Mouse (Mus musculus) kidney, postnatal 36 days (tissue): ENCODE data around the gene Ttn.
A peak's percentile ranks its signal among the peaks of the same experiment; 100 is the strongest.

ENCODE experiments used
- DNase-seq, 2 experiments: peaks; one replicate each; pipeline ENCODE4 v3.0.0; 2021 to 2022; ENCODE audit warnings: mixed read lengths in 2 of 2

Ttn gene

GRCm38 (mm10) chr2:76695290-76695689 is 287.1 kb downstream of the Ttn start:
- DNase-seq, result peak in 1 of 2 experiments; percentile 42

GRCm38 (mm10) chr2:76693765-76694164 is 288.6 kb downstream of the Ttn start:
- DNase-seq, result no peak

- peak; percentile 85 to 86 for DNase-seq
These were observed 291.7 kb downstream of the Ttn start for GRCm38 (mm10) chr2:76690436-76691204.

GRCm38 (mm10) chr2:76688162-76688561 is 294.2 kb downstream of the Ttn start:
- no peak for DNase-seq

- DNase-seq, result no peak
These were observed 294.7 kb downstream of the Ttn start for GRCm38 (mm10) chr2:76687608-76688007.

GRCm38 (mm10) chr2:76686986-76687385 is 295.4 kb downstream of the Ttn start:
- no peak for DNase-seq

GRCm38 (mm10) chr2:76682301-76682700 is 300.0 kb downstream of the Ttn start:
- no peak for DNase-seq

- DNase-seq, result no peak
These were observed 305.7 kb downstream of the Ttn start for GRCm38 (mm10) chr2:76676401-76677226.

- DNase-seq, result no peak
These were observed 306.4 kb downstream of the Ttn start for GRCm38 (mm10) chr2:76675949-76676348.

GRCm38 (mm10) chr2:76675451-76675850 is 306.9 kb downstream of the Ttn start:
- no peak for DNase-seq

GRCm38 (mm10) chr2:76674725-76675427 is 307.5 kb downstream of the Ttn start, which contains the start of gene Plekha3:
Gene Plekha3 (plus strand): TSS chr2:76675281.
- peak; percentile 88 to 91 for DNase-seq

- peak; percentile 79 to 82 for DNase-seq
These were observed 308.8 kb downstream of the Ttn start for GRCm38 (mm10) chr2:76673472-76674081.

GRCm38 (mm10) chr2:76672966-76673392 is 309.4 kb downstream of the Ttn start, which contains the start of gene Fkbp7:
Gene Fkbp7 (minus strand): TSS chr2:76673116.
- peak; percentile 94 to 96 for DNase-seq

- DNase-seq, result no peak
These were observed 310.1 kb downstream of the Ttn start for GRCm38 (mm10) chr2:76672134-76672745.

GRCm38 (mm10) chr2:76671641-76672040 is 310.7 kb downstream of the Ttn start:
- no peak for DNase-seq

GRCm38 (mm10) chr2:76667200-76667599 is 315.1 kb downstream of the Ttn start:
- DNase-seq, result no peak

GRCm38 (mm10) chr2:76665531-76665930 is 316.8 kb downstream of the Ttn start:
- peak in 1 of 2 experiments; percentile 65 for DNase-seq

- no peak for DNase-seq
These were observed 322.9 kb downstream of the Ttn start for GRCm38 (mm10) chr2:76659419-76659818.

- no peak for DNase-seq
These were observed 323.8 kb downstream of the Ttn start for GRCm38 (mm10) chr2:76658551-76658950.

GRCm38 (mm10) chr2:76655982-76656381 is 326.4 kb downstream of the Ttn start:
- peak; percentile 42 to 43 for DNase-seq

- no peak for DNase-seq
These were observed 326.9 kb downstream of the Ttn start for GRCm38 (mm10) chr2:76655444-76655843.

GRCm38 (mm10) chr2:76654646-76655045 is 327.7 kb downstream of the Ttn start:
- DNase-seq, result peak; percentile 30 to 36
